Mouse (Mus musculus) testis, adult 2 months (tissue): ENCODE measurements around the gene Olfr465-ps1. TPM values are rescaled to one million over a fixed set of nuclear protein-coding genes. Genes with fewer than 3 reads are reported as not detected.

Source experiments
- H3K27ac ChIP-seq: fragments of 200-500 bp; 2 replicates; pipeline ENCODE4 v1.5.1; 2012; ENCODE audit warnings: low read depth, low read length; ENCODE audit not compliant: control insufficient read depth, insufficient read depth
- H3K27me3 ChIP-seq: fragments of 200-500 bp; 2 replicates; pipeline ENCODE4 v1.6.1; 2012; ENCODE audit warnings: mild to moderate bottlenecking, low read length, moderate library complexity; ENCODE audit not compliant: control insufficient read depth, insufficient read depth
- H3K36me3 ChIP-seq: fragments of 200-500 bp; 2 replicates; pipeline ENCODE4 v1.6.1; 2012; ENCODE audit warnings: mild to moderate bottlenecking, low read length; ENCODE audit not compliant: control insufficient read depth, insufficient read depth
- H3K4me1 ChIP-seq: fragments of 200-500 bp; 2 replicates; pipeline ENCODE4 v1.6.1; 2012; ENCODE audit warnings: low read length; ENCODE audit not compliant: control insufficient read depth, insufficient read depth
- H3K4me3 ChIP-seq: fragments of 200-500 bp; 2 replicates; pipeline ENCODE4 v1.5.1; 2012; ENCODE audit warnings: low read depth, mild to moderate bottlenecking, low read length, moderate library complexity, mixed read lengths; ENCODE audit not compliant: control insufficient read depth
- CTCF ChIP-seq: fragments of 200-500 bp; IDR thresholded peaks from 2 replicates; pipeline ENCODE4 v1.5.1; 2012; ENCODE audit warnings: low read depth, mild to moderate bottlenecking, inconsistent platforms, low read length, moderate library complexity; ENCODE audit not compliant: control insufficient read depth, insufficient read depth, insufficient replicate concordance
- POLR2A ChIP-seq: fragments of 200-500 bp; IDR thresholded peaks from 2 replicates; pipeline ENCODE4 v1.6.1; 2012; ENCODE audit warnings: low read depth, mild to moderate bottlenecking, inconsistent platforms, low read length, moderate library complexity; ENCODE audit not compliant: control insufficient read depth
- polyA plus RNA-seq: library from polyadenylated mRNA; depleted of rRNA; stranded (reverse); fragments of >200 nt; gene quantifications from 2 replicates; pipeline ENCODE4 v1.2.3, GENCODE M21; 2012

Olfr465-ps1 gene
- polyA plus RNA-seq, 1 experiment = not detected

DNA sequence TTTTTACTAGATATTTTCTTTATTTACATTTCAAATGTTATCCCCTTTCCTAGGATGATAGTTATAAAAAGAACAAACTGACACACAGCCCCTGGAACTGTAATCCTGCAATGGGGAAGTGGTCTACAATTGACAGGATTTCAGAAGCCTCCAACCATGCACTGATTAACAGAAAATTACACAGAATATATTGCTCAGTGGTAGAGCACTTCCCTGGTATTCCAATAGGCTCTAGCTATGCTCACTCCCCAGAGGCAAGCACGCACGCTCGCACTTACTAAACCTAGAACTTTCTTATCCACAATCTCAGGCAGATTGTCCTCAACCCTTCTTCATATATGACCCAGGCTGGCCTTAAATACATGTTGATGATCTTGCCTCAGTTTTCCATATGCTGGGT, 24.6 kb upstream of the Olfr465-ps1 start:
- no peak for TF ChIP-seq CTCF
- no peak for TF ChIP-seq POLR2A
- Histone ChIP-seq H3K4me3 (peak overlapping the region; percentile 93), H3K27ac (peak overlapping the region; percentile 75), H3K4me1 (peaks cover 2% of the 10 kb centered on the region; the same call in 1 of the 2 replicates), H3K27me3 (no peaks in the 10 kb centered on the region), H3K36me3 (no peaks in the 10 kb centered on the region)

DNA sequence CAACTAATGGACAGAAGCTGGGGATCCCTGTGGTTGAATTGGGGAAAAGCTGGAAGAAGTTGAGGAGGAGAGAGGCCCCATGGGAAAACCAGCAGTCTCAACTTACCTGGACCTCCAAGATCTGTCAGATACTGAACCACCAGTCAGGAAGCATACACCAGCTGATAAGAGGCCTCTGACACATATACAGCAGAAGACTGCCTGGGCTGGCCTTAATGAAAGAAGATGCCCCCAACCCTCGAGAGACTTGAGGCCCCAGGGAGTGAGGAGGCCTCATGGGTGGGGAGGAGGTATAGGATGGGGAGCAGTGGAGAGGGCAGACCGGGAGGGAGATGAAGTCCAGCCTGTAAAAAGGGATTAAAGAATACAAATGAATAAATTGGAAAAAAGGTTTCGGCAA, 16.9 kb upstream of the Olfr465-ps1 start:
- H3K4me3 ChIP-seq = no peak overlapping the region

GRCm38 (mm10) chr13:65122111-65122510, 15.8 kb upstream of the Olfr465-ps1 start:
- Histone ChIP-seq H3K27ac (no peak overlapping the region), H3K4me1 (no peaks in the 10 kb centered on the region), H3K4me3 (no peak overlapping the region), H3K36me3 (no peaks in the 10 kb centered on the region), H3K27me3 (no peaks in the 10 kb centered on the region)
- TF ChIP-seq POLR2A (no peak), CTCF (no peak)

More for the DNA sequence above, 16.9 kb upstream of the Olfr465-ps1 start:
- Histone ChIP-seq H3K4me1 (no peaks in the 10 kb centered on the region), H3K27me3 (no peaks in the 10 kb centered on the region), H3K36me3 (no peaks in the 10 kb centered on the region), H3K27ac (no peak overlapping the region)
- TF ChIP-seq CTCF = no peak
- TF ChIP-seq POLR2A = no peak

GRCm38 (mm10) chr13:65127063-65127847, 10.6 kb upstream of the Olfr465-ps1 start:
- Histone ChIP-seq H3K36me3 (no peaks in the 10 kb centered on the region), H3K4me3 (no peak overlapping the region), H3K27ac (no peak overlapping the region), H3K27me3 (no peaks in the 10 kb centered on the region), H3K4me1 (no peaks in the 10 kb centered on the region)
- no peak for TF ChIP-seq POLR2A
- no peak for TF ChIP-seq CTCF

- TF ChIP-seq POLR2A (no peak), CTCF (no peak)
- Histone ChIP-seq H3K27ac (no peak within 1 kb of the TSS), H3K4me1 (no peaks in the 10 kb centered on the region), H3K36me3 (no peaks in the 10 kb centered on the region), H3K4me3 (no peak within 1 kb of the TSS), H3K27me3 (no peaks in the 10 kb centered on the region)
These were observed 12.1 kb downstream of the Olfr465-ps1 start, which contains the start of gene Olfr466 for GRCm38 (mm10) chr13:65149940-65150339. Gene Olfr466, plus strand, starts transcription at chr13:65150240.

- Histone ChIP-seq H3K4me3 (no peak overlapping the region), H3K27me3 (no peaks in the 10 kb centered on the region), H3K36me3 (no peaks in the 10 kb centered on the region), H3K27ac (no peak overlapping the region), H3K4me1 (peaks cover 7% of the 10 kb centered on the region)
- TF ChIP-seq CTCF (no peak), POLR2A (no peak)
These were observed 36.2 kb downstream of the Olfr465-ps1 start for GRCm38 (mm10) chr13:65174102-65174501.

DNA sequence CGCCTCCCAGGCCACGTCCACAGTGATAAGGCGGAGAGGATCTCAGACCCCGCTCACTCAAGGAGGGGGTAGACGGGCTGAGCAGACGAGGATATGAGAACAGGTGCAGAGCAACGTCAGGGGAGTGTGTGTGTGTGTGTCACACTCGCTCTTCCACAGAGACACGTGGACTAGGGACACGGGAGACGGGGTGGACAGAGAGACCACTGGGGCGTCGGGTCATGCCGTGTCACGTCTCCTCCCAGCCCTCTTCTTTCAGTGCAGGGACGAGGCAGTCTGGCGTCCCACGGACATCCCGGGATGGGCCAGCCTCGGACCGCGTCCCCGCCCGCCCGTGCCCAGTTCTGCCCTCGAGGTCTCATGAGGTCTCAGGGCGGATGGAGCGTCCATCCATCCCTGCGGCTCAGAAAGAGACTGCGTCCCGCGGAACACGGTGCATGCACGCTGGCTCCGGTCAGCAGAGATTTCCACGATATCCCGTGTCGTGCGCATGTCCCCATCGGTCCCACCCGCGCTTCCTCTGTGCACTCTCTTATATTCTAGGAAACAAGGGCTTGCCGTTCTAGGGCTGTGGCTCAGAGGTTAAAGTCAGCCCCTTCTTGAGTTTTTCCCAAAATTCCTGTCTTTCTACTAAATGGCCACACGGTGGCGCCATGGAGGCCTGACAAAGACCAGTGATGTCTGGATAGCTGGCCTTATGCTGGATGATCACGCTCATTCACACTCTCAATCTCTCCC, 38.0 kb downstream of the Olfr465-ps1 start:
- H3K27ac ChIP-seq = no peak overlapping the region

More for the DNA sequence above, 38.0 kb downstream of the Olfr465-ps1 start:
- peaks cover 7% of the 10 kb centered on the region for H3K4me1 ChIP-seq
- TF ChIP-seq POLR2A = no peak
- TF ChIP-seq CTCF = peak; percentile 83
- no peaks in the 10 kb centered on the region for H3K36me3 ChIP-seq
- H3K4me3 ChIP-seq = peak overlapping the region; percentile 59
- H3K27me3 ChIP-seq = no peaks in the 10 kb centered on the region
